23 mouse cellular contexts compared by ENCODE assay signal in the genomic region with DNA sequence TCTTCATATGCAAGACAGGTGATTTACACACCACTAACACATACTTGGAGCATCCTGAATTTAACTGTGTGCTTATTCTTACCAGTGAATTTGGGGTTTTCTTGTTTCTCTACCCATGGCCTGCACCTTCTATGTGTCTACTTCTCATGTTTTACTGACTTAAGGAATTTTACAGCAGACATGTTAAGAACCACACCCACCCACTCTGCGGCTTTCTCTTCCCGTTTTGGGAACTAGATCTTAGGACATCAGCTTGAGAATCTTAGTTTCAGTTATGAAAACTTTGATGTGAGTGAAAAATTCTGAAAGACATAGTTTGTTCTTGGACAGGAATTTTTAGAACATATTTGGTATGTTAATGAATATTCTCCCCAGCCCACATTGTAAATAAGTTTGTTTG.
A peak's percentile ranks its signal among the peaks of the same experiment; 100 is the strongest.
DNase-seq lines count a peak whose midpoint lies in the region; ATAC-seq and TF ChIP-seq lines count a peak whose summit lies in the region.
"Had no signal": no experiment of that assay in that cellular context is flagged by ENCODE, and none has a peak within 500 bp of the region (broad histone marks: within the 10 kb centered on the region; RNA-seq: fewer than 3 reads in every experiment).

No protein-coding gene starts in this region.

- no peak overlapping the region for H3K4me2 ChIP-seq in forebrain, postnatal 0 days (ENCODE audit: low read depth)
- H3K4me2 ChIP-seq: embryonic facial prominence, embryonic 12.5 days; heart, embryonic 13.5 days; hindbrain, embryonic 13.5 days had no signal

- intact Hi-C loops in heart, postnatal 25 days (cut with DNase I) = no loop called here

- H3K4me1 ChIP-seq in forebrain, postnatal 0 days (ENCODE audit: insufficient read depth) = no peaks in the 10 kb centered on the region
- H3K4me1 ChIP-seq: embryonic facial prominence, embryonic 12.5 days; hindbrain, embryonic 13.5 days had no signal

- DNase-seq in heart, adult 8-10 months (ENCODE audit: low spot score) = peak; percentile 27
- DNase-seq in heart, postnatal 25 days (ENCODE audit: low spot score) = no peak
- peak; percentile 29 for DNase-seq in lung, postnatal 25 days (ENCODE audit: low spot score)
- DNase-seq in lung, postnatal 10 days = no peak
- peak; percentile 33 to 42 for DNase-seq in monocyte, adult 2 months (ENCODE audit: low read depth in 1 of 2, low spot score in 2 of 2)
- no peak for DNase-seq in urinary bladder, adult 2 months (ENCODE audit: low spot score)
- no peak for DNase-seq in forebrain, postnatal 0 days
- DNase-seq: adrenal gland, adult 2 months; adrenal gland, postnatal 25 days; cerebellum, adult 2 months; cerebellum, postnatal 10 days; embryo, embryonic 11 days; gastrocnemius, adult 2 months; gastrocnemius, postnatal 25 days had no signal

- peaks cover 29% of the 10 kb centered on the region for H3K36me3 ChIP-seq in forebrain, postnatal 0 days (ENCODE audit: insufficient read depth)
- H3K36me3 ChIP-seq: embryonic facial prominence, embryonic 12.5 days; heart, embryonic 13.5 days had no signal

- H3K27ac ChIP-seq in forebrain, postnatal 0 days (ENCODE audit: low read depth, low read length) = no peak overlapping the region
- H3K27ac ChIP-seq: embryonic facial prominence, embryonic 12.5 days; gastrocnemius, adult 2 months; heart, adult 2 months; heart, embryonic 13.5 days; hindbrain, embryonic 13.5 days; hindbrain, postnatal 0 days had no signal

- H3K4me3 ChIP-seq in forebrain, postnatal 0 days (ENCODE audit: low read depth, low read length) = no peak overlapping the region
- H3K4me3 ChIP-seq: embryonic facial prominence, embryonic 12.5 days; gastrocnemius, adult 2 months; heart, adult 2 months; heart, embryonic 13.5 days; hindbrain, embryonic 13.5 days had no signal

- no peak for TF ChIP-seq CTCF in forebrain, postnatal 0 days (IDR thresholded peaks at IDR 0.05; ENCODE audit: low read depth)

- 92% methylated on average over 2 of the region's 2 CpGs for WGBS in forebrain, postnatal 0 days

- H3K27me3 ChIP-seq in forebrain, postnatal 0 days (ENCODE audit: insufficient read depth, low read length) = no peaks in the 10 kb centered on the region
- H3K27me3 ChIP-seq: CH12.LX; embryonic facial prominence, embryonic 12.5 days; heart, embryonic 13.5 days; hindbrain, embryonic 13.5 days; Patski had no signal

- no peaks in the 10 kb centered on the region for H3K9me3 ChIP-seq in forebrain, postnatal 0 days (ENCODE audit: low read length)
- H3K9me3 ChIP-seq: embryonic facial prominence, embryonic 12.5 days; heart, embryonic 13.5 days; hindbrain, embryonic 13.5 days had no signal

- peak; percentile 70 for ATAC-seq in granulocyte monocyte progenitor cell, adult 5-6 weeks (replicated peaks; ENCODE audit: poor library complexity, severe bottlenecking)
- no peak for ATAC-seq in forebrain, postnatal 0 days
- ATAC-seq: forebrain, embryonic 16.5 days; hindbrain, postnatal 0 days; Patski had no signal

- no peak overlapping the region for H3K9ac ChIP-seq in forebrain, postnatal 0 days
- H3K9ac ChIP-seq: embryonic facial prominence, embryonic 12.5 days; heart, embryonic 13.5 days; hindbrain, embryonic 13.5 days had no signal

Comparison
In these comparisons a context has a peak if more than half of its experiments do, and no peak if none do; other contexts are left out.
1. DNase-seq: peak in heart, adult 8-10 months (single experiment), lung, postnatal 25 days (single experiment) and monocyte, adult 2 months (2 of 2); none in heart, postnatal 25 days (single experiment), lung, postnatal 10 days (single experiment), urinary bladder, adult 2 months (single experiment) and forebrain, postnatal 0 days (single experiment).